Mouse (Mus musculus) layer of hippocampus, adult 9-10 months (tissue): ENCODE results near the gene Actn3.
A peak's percentile ranks its signal among the peaks of the same experiment; 100 is the strongest.
"Not testable (repeated sequence)": the region's sequence is repeated elsewhere in the genome, so short reads cannot be mapped to it uniquely, and the experiment has no call there.

ENCODE experiments used
- DNase-seq: peaks from one replicate; pipeline ENCODE4 v3.0.0; 2022; ENCODE audit warnings: low spot score

Actn3 gene

GRCm38 (mm10) chr19:4877785-4878184, at the start of gene Actn3:
Gene Actn3 (minus strand): TSS chr19:4877909.
- DNase-seq: no peak

- no peak for DNase-seq
Observed at GRCm38 (mm10) chr19:4925121-4925860, 47.6 kb upstream of the Actn3 start.

GRCm38 (mm10) chr19:4919652-4920051, 41.9 kb upstream of the Actn3 start:
- DNase-seq: no peak

- DNase-seq: no peak
Observed at GRCm38 (mm10) chr19:4916827-4917226, 39.1 kb upstream of the Actn3 start.

GRCm38 (mm10) chr19:4915924-4916603, 38.4 kb upstream of the Actn3 start:
- no peak for DNase-seq

- DNase-seq: no peak
Observed at GRCm38 (mm10) chr19:4909376-4909775, 31.7 kb upstream of the Actn3 start.

- no peak for DNase-seq
Observed at GRCm38 (mm10) chr19:4908107-4908506, 30.4 kb upstream of the Actn3 start.

GRCm38 (mm10) chr19:4905979-4906794, 28.5 kb upstream of the Actn3 start, which contains the start of gene Bbs1:
Gene Bbs1 (minus strand): TSS chr19:4906628.
- peak; percentile 61 for DNase-seq

GRCm38 (mm10) chr19:4899888-4900287, 22.2 kb upstream of the Actn3 start:
- DNase-seq: no peak

- no peak for DNase-seq
Observed at GRCm38 (mm10) chr19:4898972-4899371, 21.3 kb upstream of the Actn3 start.

GRCm38 (mm10) chr19:4896780-4897520, 19.2 kb upstream of the Actn3 start:
- no peak for DNase-seq

GRCm38 (mm10) chr19:4891798-4892197, 14.1 kb upstream of the Actn3 start:
- DNase-seq: no peak

GRCm38 (mm10) chr19:4889791-4890190, 12.1 kb upstream of the Actn3 start:
- DNase-seq: no peak

GRCm38 (mm10) chr19:4883961-4884360, 6.3 kb upstream of the Actn3 start:
- no peak for DNase-seq

- DNase-seq: no peak
Observed at GRCm38 (mm10) chr19:4879324-4879703, 1.6 kb upstream of the Actn3 start.

- peak; percentile 94 for DNase-seq
Observed at GRCm38 (mm10) chr19:4878405-4879323, 955 bp upstream of the Actn3 start, which contains the start of gene Zdhhc24. Gene Zdhhc24 (plus strand): TSS chr19:4878668.

- DNase-seq: no peak
Observed at GRCm38 (mm10) chr19:4876755-4877154, 954 bp downstream of the Actn3 start.

- no peak for DNase-seq
Observed at GRCm38 (mm10) chr19:4876241-4876640, 1.5 kb downstream of the Actn3 start.

- DNase-seq: not testable (repeated sequence)
Observed at GRCm38 (mm10) chr19:4874613-4875012, 3.1 kb downstream of the Actn3 start.

- no peak for DNase-seq
Observed at GRCm38 (mm10) chr19:4865147-4865546, 12.6 kb downstream of the Actn3 start.

GRCm38 (mm10) chr19:4863048-4863447, 14.7 kb downstream of the Actn3 start:
- DNase-seq: no peak
